Mouse (Mus musculus): Measurements from ENCODE around the gene Rrp36. TPM values are rescaled to one million over a fixed set of nuclear protein-coding genes. Genes with fewer than 3 reads are reported as not detected.

Rrp36 gene
- 30.1 and 31.4 TPM in 2 replicates for polyA plus RNA-seq (2014; fragmentation: Nextera tagmentation; extraction: Ambion mirVana)

GRCm38 (mm10) chr17:46673850-46674529, at the start of gene Rrp36:
Gene Rrp36 (minus strand): TSS chr17:46674352.
- Histone ChIP-seq H3K27ac (ENCODE audit: low read depth, low read length) (peak within 1 kb of the TSS; percentile 49), H3K4me1 (ENCODE audit: control insufficient read depth, insufficient read depth, low read length) (peaks cover 8% of the 10 kb centered on the region), H3K4me3 (ENCODE audit: low read depth, low read length) (peak within 1 kb of the TSS; percentile 67), H3K36me3 (ENCODE audit: control insufficient read depth, insufficient read depth, low read length) (peaks cover 63% of the 10 kb centered on the region), H3K9ac (ENCODE audit: low read length) (peak within 1 kb of the TSS; percentile 74), H3K4me2 (ENCODE audit: low read length) (peak within 1 kb of the TSS; percentile 91), H3K27me3 (replicated peaks; ENCODE audit: control insufficient read depth, insufficient read depth, low read length) (no peaks in the 10 kb centered on the region), H3K9me3 (replicated peaks; ENCODE audit: control insufficient read depth, low read length) (no peaks in the 10 kb centered on the region)
- WGBS, result under 1% methylated on average over 43 of the region's 43 CpGs
- peak; percentile 96 for DNase-seq (ENCODE audit: low spot score)
- peak; percentile 95 for ATAC-seq

DNA sequence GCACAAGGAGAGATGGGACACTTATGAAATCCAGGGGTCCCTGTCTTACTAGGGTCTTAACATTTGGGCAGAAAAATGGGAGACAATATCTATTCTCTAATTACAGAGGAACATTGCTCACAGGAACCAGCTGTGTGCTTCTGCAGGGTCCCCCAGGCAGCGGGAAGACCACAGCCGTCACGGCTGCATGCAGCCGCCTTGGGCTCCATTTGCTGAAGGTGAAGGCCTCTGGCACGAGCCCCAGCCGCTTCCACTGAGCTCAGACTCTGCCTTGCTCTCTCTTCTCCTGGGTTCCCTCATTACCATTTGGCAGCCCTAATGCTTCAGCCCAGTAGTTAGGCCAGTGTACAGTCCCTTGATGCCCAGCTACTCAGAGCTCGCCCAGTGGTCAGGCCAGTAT, 46.9 kb upstream of the Rrp36 start:
- Histone ChIP-seq H3K9ac (ENCODE audit: low read length) (no peak overlapping the region), H3K4me3 (ENCODE audit: low read depth, low read length) (no peak overlapping the region), H3K36me3 (ENCODE audit: control insufficient read depth, insufficient read depth, low read length) (peaks cover 34% of the 10 kb centered on the region), H3K9me3 (replicated peaks; ENCODE audit: control insufficient read depth, low read length) (no peaks in the 10 kb centered on the region), H3K4me2 (ENCODE audit: low read length) (no peak overlapping the region), H3K4me1 (ENCODE audit: control insufficient read depth, insufficient read depth, low read length) (no peaks in the 10 kb centered on the region), H3K27me3 (replicated peaks; ENCODE audit: control insufficient read depth, insufficient read depth, low read length) (no peaks in the 10 kb centered on the region), H3K27ac (ENCODE audit: low read depth, low read length) (no peak overlapping the region)
- no peak for ATAC-seq
- 92% methylated on average over 7 of the region's 7 CpGs for WGBS
- DNase-seq (ENCODE audit: low spot score), result no peak

GRCm38 (mm10) chr17:46714756-46715481, 40.8 kb upstream of the Rrp36 start:
- Histone ChIP-seq H3K4me3 (ENCODE audit: low read depth, low read length) (no peak overlapping the region), H3K9ac (ENCODE audit: low read length) (no peak overlapping the region), H3K27me3 (replicated peaks; ENCODE audit: control insufficient read depth, insufficient read depth, low read length) (no peaks in the 10 kb centered on the region), H3K4me2 (ENCODE audit: low read length) (no peak overlapping the region), H3K27ac (ENCODE audit: low read depth, low read length) (no peak overlapping the region), H3K4me1 (ENCODE audit: control insufficient read depth, insufficient read depth, low read length) (peaks cover 6% of the 10 kb centered on the region), H3K36me3 (ENCODE audit: control insufficient read depth, insufficient read depth, low read length) (peaks cover 31% of the 10 kb centered on the region), H3K9me3 (replicated peaks; ENCODE audit: control insufficient read depth, low read length) (no peaks in the 10 kb centered on the region)
- WGBS, result 94% methylated on average over 11 of the region's 11 CpGs
- ATAC-seq (no peak), DNase-seq (ENCODE audit: low spot score) (no peak)

GRCm38 (mm10) chr17:46713849-46714248, 39.7 kb upstream of the Rrp36 start:
- DNase-seq (ENCODE audit: low spot score), result no peak
- H3K9me3 ChIP-seq (replicated peaks; ENCODE audit: control insufficient read depth, low read length), result no peaks in the 10 kb centered on the region
- H3K9ac ChIP-seq (ENCODE audit: low read length), result no peak overlapping the region
- H3K27ac ChIP-seq (ENCODE audit: low read depth, low read length), result no peak overlapping the region
- H3K36me3 ChIP-seq (ENCODE audit: control insufficient read depth, insufficient read depth, low read length), result peaks cover 31% of the 10 kb centered on the region
- peaks cover 6% of the 10 kb centered on the region for H3K4me1 ChIP-seq (ENCODE audit: control insufficient read depth, insufficient read depth, low read length)
- H3K4me2 ChIP-seq (ENCODE audit: low read length), result no peak overlapping the region
- 83% methylated on average over 9 of the region's 9 CpGs for WGBS
- no peaks in the 10 kb centered on the region for H3K27me3 ChIP-seq (replicated peaks; ENCODE audit: control insufficient read depth, insufficient read depth, low read length)
- no peak overlapping the region for H3K4me3 ChIP-seq (ENCODE audit: low read depth, low read length)
- ATAC-seq, result no peak

DNA sequence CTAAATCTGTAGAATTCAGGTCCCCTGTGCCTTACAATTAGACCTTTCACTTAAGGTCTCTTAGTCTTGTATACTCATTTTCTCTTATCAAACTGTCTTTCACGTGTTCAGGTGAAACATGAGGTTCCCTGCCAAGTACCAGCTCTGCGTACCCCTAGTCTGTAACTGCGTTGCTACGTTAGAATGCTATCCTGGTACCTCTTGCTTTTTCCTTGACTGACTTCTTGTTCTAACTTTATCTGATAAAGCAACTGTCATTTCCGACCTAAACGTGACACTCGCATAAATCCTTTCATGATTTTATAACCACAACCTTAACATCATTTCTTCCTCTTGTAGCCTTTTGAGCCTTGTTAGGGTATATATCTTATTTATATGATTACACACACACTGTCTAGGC, 38.3 kb upstream of the Rrp36 start:
- Histone ChIP-seq H3K9ac (ENCODE audit: low read length) (peak overlapping the region; percentile 84), H3K36me3 (ENCODE audit: control insufficient read depth, insufficient read depth, low read length) (peaks cover 31% of the 10 kb centered on the region), H3K4me3 (ENCODE audit: low read depth, low read length) (peak overlapping the region; percentile 97), H3K4me2 (ENCODE audit: low read length) (peak overlapping the region; percentile 98), H3K27ac (ENCODE audit: low read depth, low read length) (no peak overlapping the region), H3K4me1 (ENCODE audit: control insufficient read depth, insufficient read depth, low read length) (peaks cover 6% of the 10 kb centered on the region), H3K9me3 (replicated peaks; ENCODE audit: control insufficient read depth, low read length) (no peaks in the 10 kb centered on the region), H3K27me3 (replicated peaks; ENCODE audit: control insufficient read depth, insufficient read depth, low read length) (no peaks in the 10 kb centered on the region)
- DNase-seq (ENCODE audit: low spot score) (no peak), ATAC-seq (no peak)
- WGBS, result 76% methylated on average over 7 of the region's 7 CpGs

DNA sequence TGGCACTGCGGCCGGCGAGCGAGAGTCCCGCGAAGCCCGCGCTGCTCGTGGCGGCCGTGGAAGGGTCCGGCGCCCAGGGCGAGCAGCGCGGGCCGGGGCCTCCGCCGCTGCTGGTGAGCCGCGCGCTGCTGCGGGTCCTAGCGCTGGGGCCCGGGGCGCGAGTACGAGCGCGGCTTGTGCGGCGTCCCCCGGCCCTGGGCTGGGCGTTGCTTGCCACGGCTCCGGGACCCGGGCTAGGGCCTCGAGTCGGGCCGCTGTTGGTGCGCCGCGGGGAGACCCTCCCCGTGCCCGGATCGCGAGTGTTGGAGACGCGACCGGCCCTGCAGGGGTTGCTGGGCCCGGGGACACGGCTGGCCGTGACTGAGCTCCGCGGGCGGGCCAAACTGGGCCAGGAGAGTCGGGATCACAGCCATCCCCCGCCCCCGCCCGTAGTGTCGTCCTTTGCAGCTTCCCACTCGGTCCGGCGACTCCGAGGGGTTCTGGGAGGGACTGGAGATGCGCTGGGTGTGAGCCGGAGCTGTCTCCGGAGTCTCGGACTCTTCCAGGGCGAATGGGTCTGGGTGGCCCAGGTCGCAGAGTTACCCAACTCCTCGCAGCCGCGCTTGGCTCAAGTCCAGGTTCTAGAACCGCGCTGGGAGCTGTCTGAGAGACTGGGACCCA, 37.6 kb upstream of the Rrp36 start:
- peaks cover 6% of the 10 kb centered on the region for H3K4me1 ChIP-seq (ENCODE audit: control insufficient read depth, insufficient read depth, low read length)
- H3K36me3 ChIP-seq (ENCODE audit: control insufficient read depth, insufficient read depth, low read length), result peaks cover 28% of the 10 kb centered on the region
- peak overlapping the region; percentile 97 for H3K4me3 ChIP-seq (ENCODE audit: low read depth, low read length)
- DNase-seq (ENCODE audit: low spot score), result no peak
- no peaks in the 10 kb centered on the region for H3K9me3 ChIP-seq (replicated peaks; ENCODE audit: control insufficient read depth, low read length)
- WGBS, result under 1% methylated on average over 62 of the region's 76 CpGs
- no peaks in the 10 kb centered on the region for H3K27me3 ChIP-seq (replicated peaks; ENCODE audit: control insufficient read depth, insufficient read depth, low read length)
- peak overlapping the region; percentile 84 for H3K9ac ChIP-seq (ENCODE audit: low read length)
- peak overlapping the region; percentile 98 for H3K4me2 ChIP-seq (ENCODE audit: low read length)
- peak; percentile 75 for ATAC-seq
- peak overlapping the region; percentile 67; the same call in 1 of the 2 replicates for H3K27ac ChIP-seq (ENCODE audit: low read depth, low read length)

- Histone ChIP-seq H3K27me3 (replicated peaks; ENCODE audit: control insufficient read depth, insufficient read depth, low read length) (no peaks in the 10 kb centered on the region), H3K4me1 (ENCODE audit: control insufficient read depth, insufficient read depth, low read length) (peaks cover 6% of the 10 kb centered on the region), H3K9ac (ENCODE audit: low read length) (peak within 1 kb of the TSS; percentile 84), H3K9me3 (replicated peaks; ENCODE audit: control insufficient read depth, low read length) (no peaks in the 10 kb centered on the region), H3K4me2 (ENCODE audit: low read length) (peak within 1 kb of the TSS; percentile 98), H3K27ac (ENCODE audit: low read depth, low read length) (peak within 1 kb of the TSS; percentile 67), H3K4me3 (ENCODE audit: low read depth, low read length) (peak within 1 kb of the TSS; percentile 97), H3K36me3 (ENCODE audit: control insufficient read depth, insufficient read depth, low read length) (peaks cover 22% of the 10 kb centered on the region)
- 11% methylated on average over 36 of the region's 36 CpGs for WGBS
- peak; percentile 94 for ATAC-seq
- peak; percentile 97 for DNase-seq (ENCODE audit: low spot score)
Observed at GRCm38 (mm10) chr17:46710959-46711597, 36.9 kb upstream of the Rrp36 start, which contains the start of gene Pex6. Gene Pex6 (plus strand): TSS chr17:46711463.

DNA sequence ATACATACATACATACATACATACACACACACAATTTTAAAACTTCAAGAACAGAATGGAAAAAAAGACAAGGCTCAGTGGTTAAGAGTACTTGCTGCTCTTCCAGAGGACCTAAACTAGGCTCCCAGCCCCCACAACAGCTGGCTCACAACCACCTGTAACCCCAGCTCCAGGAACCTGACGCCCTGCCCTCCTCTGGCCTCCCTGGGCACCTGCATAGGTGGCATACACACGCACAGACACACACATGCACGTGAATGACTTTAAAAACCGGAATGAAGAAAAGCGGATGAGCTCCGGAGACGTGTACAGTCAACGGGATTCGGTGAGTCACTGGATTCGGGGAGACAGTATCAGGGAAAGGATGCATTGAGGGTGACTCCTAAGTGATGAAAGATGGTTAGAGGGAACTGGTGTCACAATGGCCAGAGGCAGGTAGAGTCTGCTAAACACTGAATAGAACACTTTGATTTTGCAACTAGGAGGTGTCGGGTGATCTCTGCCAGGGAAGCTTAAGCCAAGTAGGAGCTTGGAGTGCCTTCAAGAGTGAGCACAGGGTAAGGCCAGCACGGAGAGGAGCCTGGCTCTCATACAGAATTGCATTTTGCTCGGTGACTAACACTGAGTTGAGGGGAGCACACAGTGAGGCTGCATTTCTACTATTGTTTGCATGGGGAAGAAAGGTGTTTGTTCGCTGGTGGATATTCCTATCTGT, 32.4 kb upstream of the Rrp36 start:
- H3K4me3 ChIP-seq (ENCODE audit: low read depth, low read length), result no peak overlapping the region
- H3K4me2 ChIP-seq (ENCODE audit: low read length), result no peak overlapping the region
- no peak overlapping the region for H3K27ac ChIP-seq (ENCODE audit: low read depth, low read length)
- H3K36me3 ChIP-seq (ENCODE audit: control insufficient read depth, insufficient read depth, low read length), result no peaks in the 10 kb centered on the region
- 91% methylated on average over 14 of the region's 14 CpGs for WGBS
- no peaks in the 10 kb centered on the region for H3K27me3 ChIP-seq (replicated peaks; ENCODE audit: control insufficient read depth, insufficient read depth, low read length)
- H3K9ac ChIP-seq (ENCODE audit: low read length), result no peak overlapping the region
- DNase-seq (ENCODE audit: low spot score) (no peak), ATAC-seq (no peak)
- H3K9me3 ChIP-seq (replicated peaks; ENCODE audit: control insufficient read depth, low read length), result no peaks in the 10 kb centered on the region
- peaks cover 19% of the 10 kb centered on the region for H3K4me1 ChIP-seq (ENCODE audit: control insufficient read depth, insufficient read depth, low read length)

All from forebrain, embryonic 14.5 days (tissue).